Mouse (Mus musculus) olfactory bulb, adult 2 months (tissue): Measurements from ENCODE around the gene Supt4a.

Source experiments
- CTCF ChIP-seq: fragments of 200-500 bp; IDR thresholded peaks from 2 replicates; pipeline ENCODE4 v1.5.1; 2012; ENCODE audit warnings: low read depth, mild to moderate bottlenecking, low read length, moderate library complexity; ENCODE audit not compliant: insufficient read depth
- POLR2A ChIP-seq: fragments of 200-500 bp; IDR thresholded peaks from 2 replicates; pipeline ENCODE4 v1.6.1; 2012; ENCODE audit warnings: mild to moderate bottlenecking, low read depth, low read length, moderate library complexity; ENCODE audit not compliant: insufficient read depth

GRCm38 (mm10) chr11:87736647-87737134, 661 bp upstream of the Supt4a start:
- no peak for TF ChIP-seq POLR2A
- no peak for TF ChIP-seq CTCF
